ENCODE assay signal across 23 mouse cellular contexts in the genomic region with DNA sequence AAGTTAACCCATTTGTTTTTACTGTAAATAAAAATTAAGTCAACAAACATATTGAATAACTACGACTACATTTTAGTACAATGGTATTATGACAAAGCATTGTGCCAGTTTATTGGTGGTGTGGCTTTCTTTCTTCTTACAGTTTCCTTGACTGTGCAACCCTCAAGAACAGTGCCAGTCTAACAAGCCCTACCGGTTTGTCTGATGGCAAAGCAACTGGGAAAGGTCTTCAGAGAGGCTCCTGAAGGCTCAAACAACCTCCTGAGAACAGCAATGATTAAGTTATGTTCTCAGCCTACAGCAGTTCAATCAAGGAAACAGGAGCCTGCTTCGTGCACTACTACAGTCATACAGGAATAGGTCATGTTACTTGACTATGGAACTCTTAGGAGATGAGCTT.
"Had no signal": no experiment of that assay in that cellular context is flagged by ENCODE, and none has a peak within 500 bp of the region (broad histone marks: within the 10 kb centered on the region; RNA-seq: fewer than 3 reads in every experiment).

No protein-coding gene starts in this region.

- H3K4me3 ChIP-seq: limb, embryonic 12.5 days; limb, embryonic 15.5 days; megakaryocyte, embryonic 14.5 days; midbrain, embryonic 10.5 days; midbrain, embryonic 13.5 days; myocyte; neural tube, embryonic 13.5 days had no signal

- H3K9ac ChIP-seq: limb, embryonic 12.5 days; limb, embryonic 15.5 days; liver, embryonic 14.5 days; liver, postnatal 0 days; lung, embryonic 14.5 days; midbrain, embryonic 13.5 days; neural tube, embryonic 13.5 days had no signal

- H3K4me1 ChIP-seq: megakaryocyte, embryonic 14.5 days had no signal

- ATAC-seq: intestine, embryonic 16.5 days; liver, postnatal 0 days; midbrain, embryonic 13.5 days; midbrain, embryonic 16.5 days had no signal

- DNase-seq: kidney, adult 18-20 months; kidney, adult 9 months; kidney, postnatal 14 days; kidney, postnatal 4 days; left cerebral cortex, postnatal 4 days; liver, postnatal 0 days; lung, embryonic 14.5 days; lung, postnatal 14 days; retina, postnatal 1 day; thymus, adult 2 months; thymus, postnatal 14 days; thymus, postnatal 4 days had no signal

- H3K9me3 ChIP-seq: limb, embryonic 12.5 days; limb, embryonic 15.5 days; midbrain, embryonic 10.5 days; midbrain, embryonic 13.5 days; neural tube, embryonic 13.5 days had no signal

- H3K27ac ChIP-seq: limb, embryonic 12.5 days; limb, embryonic 15.5 days; liver, embryonic 14.5 days; midbrain, embryonic 10.5 days; midbrain, embryonic 13.5 days; neural tube, embryonic 13.5 days had no signal

- H3K4me2 ChIP-seq: limb, embryonic 12.5 days; limb, embryonic 15.5 days; liver, embryonic 11.5 days; lung, embryonic 14.5 days; midbrain, embryonic 13.5 days; neural tube, embryonic 13.5 days had no signal

- H3K27me3 ChIP-seq: limb, embryonic 12.5 days; limb, embryonic 15.5 days; megakaryocyte, embryonic 14.5 days; midbrain, embryonic 13.5 days; neural tube, embryonic 13.5 days had no signal
